8 mouse cellular contexts compared by ENCODE assay signal in genomic region chr9:80067221-80068027, GRCm38 (mm10). TPM values are rescaled to one million over a fixed set of nuclear protein-coding genes. Genes with fewer than 3 reads are reported as not detected.
DNase-seq lines count a peak whose midpoint lies in the region; ATAC-seq and TF ChIP-seq lines count a peak whose summit lies in the region.

No protein-coding gene starts in this region.

- no peaks in the 10 kb centered on the region for H3K27me3 ChIP-seq in megakaryocyte, embryonic 14.5 days (replicated peaks)

- TF ChIP-seq CTCF in cortical plate, adult 2 months (IDR thresholded peaks at IDR 0.05; ENCODE audit: extremely low read depth, insufficient read depth, low read length) = no peak

- no peak for TF ChIP-seq POLR2A in cortical plate, adult 2 months (IDR thresholded peaks at IDR 0.05; ENCODE audit: extremely low read depth, insufficient read depth, low read length)

- peak; percentile 61 for ATAC-seq in activated CD4-positive, CD25-positive, alpha-beta regulatory T cell, adult 4 months

- peak overlapping the region; percentile 96 for H3K4me3 ChIP-seq in cortical plate, adult 2 months (ENCODE audit: insufficient read depth, low read length)
- peak overlapping the region; percentile 97 for H3K4me3 ChIP-seq in megakaryocyte, embryonic 14.5 days (replicated peaks)

- H3K9me3 ChIP-seq in megakaryocyte, embryonic 14.5 days = peaks cover 19% of the 10 kb centered on the region

- H3K27ac ChIP-seq in cortical plate, adult 2 months (ENCODE audit: insufficient read depth, low read length) = peak overlapping the region; percentile 100

- DNase-seq in gastrocnemius, postnatal 10 days = peak; percentile 65
- peak; percentile 84 for DNase-seq in induced T-regulatory cell, adult 2 months (ENCODE audit: low read depth)
- peak; percentile 45 to 70 for DNase-seq in left cerebral cortex, postnatal 10 days (ENCODE audit: extremely low spot score in 1 of 2, low spot score in 2 of 2)
- peak; percentile 67 for DNase-seq in right cerebral cortex, adult 18-20 months
- DNase-seq in urinary bladder, adult 18-20 months (ENCODE audit: low spot score in 2 of 2) = peak; percentile 57 to 86

- peaks cover 5% of the 10 kb centered on the region; the same call in 1 of the 2 replicates for H3K4me1 ChIP-seq in cortical plate, adult 2 months (ENCODE audit: control insufficient read depth, insufficient read depth, low read length)
- peaks cover 31% of the 10 kb centered on the region for H3K4me1 ChIP-seq in megakaryocyte, embryonic 14.5 days

- intact Hi-C loops in left cerebral cortex, postnatal 10 days (cut with DNase I) = no loop called here

- H3K36me3 ChIP-seq in megakaryocyte, embryonic 14.5 days (replicated peaks; ENCODE audit: low read length) = no peaks in the 10 kb centered on the region

RNA-seq across cellular contexts. Expression of gene Senp6, which starts 0.7 kb away (rescaled TPM):
- polyA plus RNA-seq in activated CD4-positive, CD25-positive, alpha-beta regulatory T cell, adult 4 months (2017; shearing (Covaris generic)) = 10 to 100 TPM; 57.9 to 62.8 TPM
- 31.1 and 35.0 TPM in 2 replicates for polyA plus RNA-seq in cortical plate, adult 2 months (2012; rRNA removed)
- total RNA-seq in gastrocnemius, postnatal 10 days (2021) = 10 to 100 TPM; 63.8 to 85.2 TPM
- 100 to 1,000 TPM in 1 of 2 experiments, 10 to 100 TPM in 1; 93.0 to 100 TPM for total RNA-seq in left cerebral cortex, postnatal 10 days (2021)
- 5.1 and 71.9 TPM in 2 replicates for polyA plus RNA-seq in megakaryocyte, embryonic 14.5 days (2012; ENCODE audit: insufficient read depth, low replicate concordance)

RNA-seq across cellular contexts. Expression of gene Filip1, which starts 54.8 kb away (rescaled TPM):
- 1 to 10 TPM in 1 of 2 experiments, under 1 TPM in 1; 0.40 to 2.0 TPM for polyA plus RNA-seq in activated CD4-positive, CD25-positive, alpha-beta regulatory T cell, adult 4 months (2017; shearing (Covaris generic))
- 4.4 and 6.4 TPM in 2 replicates for polyA plus RNA-seq in cortical plate, adult 2 months (2012; rRNA removed)
- 10 to 100 TPM; 69.5 to 75.8 TPM for total RNA-seq in gastrocnemius, postnatal 10 days (2021)
- total RNA-seq in left cerebral cortex, postnatal 10 days (2021) = 10 to 100 TPM; 27.3 to 30.0 TPM
- polyA plus RNA-seq in megakaryocyte, embryonic 14.5 days (2012; ENCODE audit: insufficient read depth, low replicate concordance) = not detected in 2 replicates

Comparison
In these comparisons a context has a peak if more than half of its experiments do, and no peak if none do; other contexts are left out.
1. Peak in every context shown above with its lines: DNase-seq, ATAC-seq, H3K4me3 ChIP-seq and H3K27ac ChIP-seq.